Mouse (Mus musculus): ENCODE measurements around the gene Tmem139.

Gene Tmem139

DNA sequence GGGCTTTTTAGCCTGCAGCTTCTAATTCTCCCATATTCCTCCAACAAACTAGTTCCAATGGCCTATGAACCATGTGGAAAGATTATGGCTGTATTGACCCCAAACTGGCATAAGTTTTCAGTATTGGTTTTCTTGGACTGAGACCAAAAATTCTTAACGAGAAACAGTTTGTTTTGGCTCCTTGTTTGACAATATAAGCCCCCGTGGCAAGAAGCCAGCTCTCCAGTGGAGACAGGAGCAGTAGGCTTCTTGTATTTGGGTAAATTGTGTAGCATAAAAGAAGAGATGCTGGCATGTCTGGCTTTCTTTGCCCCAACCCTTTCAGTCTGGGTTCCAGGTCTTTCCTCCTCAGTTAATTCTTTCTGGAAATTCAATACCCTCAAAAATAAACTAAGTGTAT is 14.4 kb downstream of the Tmem139 start:
- no peak for DNase-seq (ENCODE audit: low read depth, low spot score)

GRCm38 (mm10) chr6:42282865-42283528 is 21.2 kb downstream of the Tmem139 start:
- DNase-seq (ENCODE audit: low read depth, low spot score), result no peak

DNA sequence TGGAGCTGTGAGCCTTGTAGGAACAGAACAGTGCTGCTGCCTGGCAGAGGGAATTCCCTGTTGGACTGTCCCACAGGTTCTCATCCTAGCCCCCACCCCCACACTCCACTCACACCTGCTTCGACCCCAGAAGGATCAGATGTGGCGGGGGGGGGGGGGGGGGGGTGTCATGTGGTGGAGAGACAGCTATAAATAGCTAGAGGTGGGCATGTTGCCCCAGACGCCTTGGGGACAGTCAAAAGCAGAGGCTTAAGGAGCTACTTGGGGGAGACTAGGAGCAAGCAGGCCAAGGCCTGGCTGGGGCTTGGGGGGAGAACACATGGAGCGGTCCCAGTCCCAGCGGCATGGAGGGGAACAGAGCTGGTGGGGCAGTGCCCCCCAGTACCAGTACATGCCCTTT is 24.7 kb downstream of the Tmem139 start, which contains the start of gene Clcn1:
Clcn1 (plus strand) TSS at position 238 of the 400 bp plus-strand sequence.
- DNase-seq (ENCODE audit: low read depth, low spot score), result no peak

DNA sequence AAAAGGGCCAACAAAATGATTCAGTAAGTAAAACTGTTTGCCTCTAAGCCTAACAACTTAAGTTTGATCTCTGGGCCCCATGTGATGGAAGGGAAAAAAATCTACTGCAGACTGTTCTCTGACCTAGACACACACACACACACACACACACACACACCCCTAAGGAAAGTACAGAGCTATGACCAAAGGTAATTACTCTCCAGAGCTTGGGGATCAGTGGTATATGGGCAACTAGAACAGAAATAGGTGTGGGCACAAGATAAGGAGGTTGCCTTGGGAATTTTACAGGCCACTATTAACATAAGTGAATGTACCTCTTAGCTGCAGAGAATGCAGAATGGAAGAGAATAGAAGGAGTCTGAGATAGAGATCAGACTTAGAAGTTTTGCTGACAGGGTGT is 25.8 kb downstream of the Tmem139 start:
- no peak for DNase-seq (ENCODE audit: low read depth, low spot score)

- DNase-seq (ENCODE audit: low read depth, low spot score), result no peak
Measured at GRCm38 (mm10) chr6:42293327-42293726, 31.6 kb downstream of the Tmem139 start.

DNA sequence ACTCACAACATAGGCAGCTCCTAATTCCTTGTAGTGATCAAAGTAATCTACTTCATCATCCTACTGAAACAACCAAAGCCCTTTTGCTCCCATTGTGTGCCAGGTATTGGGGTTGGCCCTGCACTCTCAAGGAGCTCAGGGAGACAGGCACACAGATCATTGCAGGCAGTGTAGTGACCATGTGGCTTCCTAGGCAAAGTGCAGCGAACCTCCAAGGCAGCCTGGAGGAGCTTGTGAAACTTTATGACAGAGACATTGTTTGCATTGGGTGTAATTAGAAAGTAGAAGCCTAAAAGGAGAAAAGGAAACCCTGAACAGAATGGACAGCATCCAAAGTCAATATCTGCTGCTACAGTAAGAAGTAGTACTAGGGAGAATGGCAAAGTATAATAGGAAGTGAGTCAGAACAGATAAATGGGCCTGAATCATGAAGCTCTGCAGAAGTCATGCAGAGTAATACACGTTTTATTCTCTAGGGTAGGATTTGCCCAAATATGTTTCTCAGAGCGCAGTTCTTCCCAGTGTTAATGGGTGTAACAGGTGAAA is 33.9 kb downstream of the Tmem139 start:
- no peak for DNase-seq (ENCODE audit: low read depth, low spot score)

- no peak for DNase-seq (ENCODE audit: low read depth, low spot score)
Measured at GRCm38 (mm10) chr6:42299362-42299761, 37.6 kb downstream of the Tmem139 start.

- peak; percentile 8 for DNase-seq (ENCODE audit: low read depth, low spot score)
Measured at GRCm38 (mm10) chr6:42309816-42310378, 48.1 kb downstream of the Tmem139 start.

- DNase-seq (ENCODE audit: low read depth, low spot score), result no peak
Measured at GRCm38 (mm10) chr6:42310427-42311053, 48.8 kb downstream of the Tmem139 start.
